Mouse (Mus musculus): Measurements from ENCODE around the gene Slc22a15.

GRCm38 (mm10) chr3:101964352-101964751 is 40.1 kb upstream of the Slc22a15 start:
- TF ChIP-seq CTCF (IDR thresholded peaks at IDR 0.05; ENCODE audit: low read depth) (no peak), EP300 (optimal IDR thresholded peaks at IDR 0.05) (no peak)
